Mouse (Mus musculus) intestine, postnatal 0 days (tissue): ENCODE results near the gene Serpinb9b. TPM values are rescaled to one million over a fixed set of nuclear protein-coding genes. Genes with fewer than 3 reads are reported as not detected.
A peak's percentile ranks its signal among the peaks of the same experiment; 100 is the strongest.

Source experiments
- ATAC-seq: fragments of 200-750 bp; cut with Nextera tagmentation; 2 replicates; pipeline ENCODE4 v1.8.0; 2017; ENCODE audit warnings: mild to moderate bottlenecking, moderate TSS enrichment, moderate library complexity
- H3K27ac ChIP-seq: fragments of 300-500 bp; sonication (generic); 2 replicates; pipeline ENCODE4 v1.5.1; 2014; ENCODE audit warnings: mild to moderate bottlenecking, low read depth, low read length, moderate library complexity
- H3K27me3 ChIP-seq: fragments of 300-500 bp; sonication (generic); replicated peaks from 2 replicates; pipeline ENCODE4 v1.6.1; 2014; ENCODE audit warnings: low read length, mixed read lengths; ENCODE audit not compliant: control insufficient read depth, insufficient read depth
- H3K36me3 ChIP-seq: fragments of 300-500 bp; sonication (generic); 2 replicates; pipeline ENCODE4 v1.6.1; 2014; ENCODE audit warnings: mild to moderate bottlenecking, moderate library complexity; ENCODE audit not compliant: control insufficient read depth, insufficient read depth
- H3K4me1 ChIP-seq: fragments of 300-500 bp; sonication (generic); replicated peaks from 2 replicates; pipeline ENCODE4 v1.6.1; 2014; ENCODE audit warnings: antibody characterized with exemption, low read length, mixed read lengths; ENCODE audit not compliant: control insufficient read depth, insufficient read depth
- H3K4me2 ChIP-seq: fragments of 300-500 bp; sonication (generic); replicated peaks from 2 replicates; pipeline ENCODE4 v1.6.1; 2014; ENCODE audit warnings: low read depth, mild to moderate bottlenecking, moderate library complexity
- H3K4me3 ChIP-seq: fragments of 300-500 bp; sonication (generic); 2 replicates; pipeline ENCODE4 v1.5.1; 2014; ENCODE audit warnings: low read depth, low read length
- H3K9ac ChIP-seq: fragments of 300-500 bp; sonication (generic); 2 replicates; pipeline ENCODE4 v1.6.1; 2014; ENCODE audit warnings: mild to moderate bottlenecking, low read depth, low read length
- H3K9me3 ChIP-seq: fragments of 300-500 bp; sonication (generic); 2 replicates; pipeline ENCODE4 v1.6.1; 2016; ENCODE audit warnings: mixed run types; ENCODE audit not compliant: control insufficient read depth
- CTCF ChIP-seq: sonication (generic); IDR thresholded peaks from 2 replicates; pipeline ENCODE4 v1.5.1; 2016; ENCODE audit warnings: low read depth, mild to moderate bottlenecking, control low read depth, antibody characterized with exemption, moderate library complexity
- WGBS: fragments of 180-500 bp; shearing (Covaris S2); extraction: QIAGEN DNeasy Blood & Tissue Kit; methylation state at CpG from one replicate; pipeline ENCODE4 v1.1.7; 2014; 5-methylcytosine and 5-hydroxymethylcytosine counted together
- polyA plus RNA-seq: library from polyadenylated mRNA; unstranded; fragments of >200 nt; fragmentation: Nextera tagmentation; extraction: Ambion mirVana; gene quantifications from 2 replicates; pipeline ENCODE4 v1.2.1, GENCODE M21; 2015

Gene Serpinb9b
- polyA plus RNA-seq, 1 experiment from 2014 or later, result 1.9 TPM

DNA sequence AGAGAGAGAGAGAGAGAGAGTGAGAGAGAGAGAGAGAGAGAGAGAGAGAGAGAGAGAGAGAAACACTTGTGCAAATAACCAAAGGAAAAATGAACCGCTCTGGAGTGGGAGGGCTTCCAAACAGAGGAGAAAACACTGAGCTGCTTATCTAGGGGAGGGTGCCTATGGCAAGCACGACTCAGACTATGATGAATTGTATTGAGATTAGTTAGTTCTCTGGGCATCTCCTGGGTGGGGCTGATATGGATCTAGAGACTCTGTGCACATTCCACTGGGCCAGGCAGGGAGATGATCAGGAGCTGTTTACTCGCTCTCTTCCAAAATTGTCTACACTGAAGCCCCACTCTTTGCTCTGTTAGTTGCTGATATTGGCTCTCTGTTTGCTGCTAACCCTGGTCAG is 24.5 kb downstream of the Serpinb9b start:
- Histone ChIP-seq H3K4me3 (no peak overlapping the region), H3K36me3 (no peaks in the 10 kb centered on the region), H3K4me2 (no peak overlapping the region), H3K9ac (no peak overlapping the region), H3K27me3 (no peaks in the 10 kb centered on the region), H3K9me3 (no peaks in the 10 kb centered on the region), H3K27ac (no peak overlapping the region), H3K4me1 (no peaks in the 10 kb centered on the region)
- ATAC-seq, result no peak
- 28% methylated on average over 3 of the region's 3 CpGs for WGBS
- no peak for TF ChIP-seq CTCF

DNA sequence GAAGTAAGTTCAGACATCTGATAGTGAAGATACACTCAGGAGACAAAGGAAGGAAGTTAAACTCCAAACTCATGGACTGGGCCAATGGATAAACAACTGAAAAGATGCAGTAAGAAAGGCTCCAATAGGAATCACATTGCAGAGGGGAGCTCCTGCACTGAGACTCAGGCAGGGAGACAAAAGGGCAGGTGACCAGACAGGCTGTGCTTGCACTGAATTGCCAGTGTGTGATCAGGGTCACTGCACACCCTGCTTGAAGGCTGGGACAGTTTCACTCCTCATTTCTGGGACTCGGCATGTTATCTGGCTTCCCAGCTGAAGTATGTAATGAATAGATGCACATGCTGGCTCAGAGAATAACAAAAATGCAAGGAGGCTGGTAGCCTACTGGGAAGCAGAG is 35.8 kb downstream of the Serpinb9b start:
- ATAC-seq, result no peak
- H3K27ac ChIP-seq, result no peak overlapping the region
- H3K4me3 ChIP-seq, result no peak overlapping the region
- no peaks in the 10 kb centered on the region for H3K4me1 ChIP-seq
- no peaks in the 10 kb centered on the region for H3K27me3 ChIP-seq
- no peak for TF ChIP-seq CTCF
- 76% methylated on average over 1 of the region's 1 CpGs for WGBS
- no peak overlapping the region for H3K4me2 ChIP-seq
- H3K9me3 ChIP-seq, result no peaks in the 10 kb centered on the region
- H3K9ac ChIP-seq, result no peak overlapping the region
- H3K36me3 ChIP-seq, result no peaks in the 10 kb centered on the region

- H3K36me3 ChIP-seq, result no peaks in the 10 kb centered on the region
- H3K9me3 ChIP-seq, result no peaks in the 10 kb centered on the region
- no peak overlapping the region for H3K4me3 ChIP-seq
- 69% methylated on average over 1 of the region's 1 CpGs for WGBS
- no peak for TF ChIP-seq CTCF
- no peaks in the 10 kb centered on the region for H3K4me1 ChIP-seq
- no peak for ATAC-seq
- H3K27me3 ChIP-seq, result no peaks in the 10 kb centered on the region
- H3K9ac ChIP-seq, result no peak overlapping the region
- no peak overlapping the region for H3K4me2 ChIP-seq
- H3K27ac ChIP-seq, result no peak overlapping the region
Measured at GRCm38 (mm10) chr13:33067387-33067977, 40.3 kb downstream of the Serpinb9b start.

DNA sequence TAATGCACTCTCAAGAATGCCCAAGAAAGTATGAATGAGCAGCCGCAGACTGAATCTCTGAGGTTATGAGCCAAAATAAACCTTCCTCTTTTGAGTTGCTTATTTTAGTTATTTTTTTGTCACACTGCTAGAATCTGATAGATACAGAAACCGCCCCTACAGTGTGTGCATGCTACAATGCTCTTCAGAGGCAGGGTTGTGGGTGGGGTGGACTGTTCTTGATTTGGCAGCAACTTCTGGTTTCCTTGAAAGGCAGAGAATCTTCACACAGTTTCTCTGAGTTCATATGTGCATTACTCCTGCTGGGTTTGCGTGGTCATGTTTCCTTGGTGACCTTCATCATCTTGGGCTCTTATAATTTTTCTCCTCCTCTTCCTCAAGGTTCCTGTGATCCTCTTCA is 40.9 kb downstream of the Serpinb9b start:
- Histone ChIP-seq H3K36me3 (no peaks in the 10 kb centered on the region), H3K4me3 (no peak overlapping the region), H3K9me3 (no peaks in the 10 kb centered on the region), H3K27me3 (no peaks in the 10 kb centered on the region), H3K27ac (no peak overlapping the region), H3K4me2 (no peak overlapping the region), H3K9ac (no peak overlapping the region), H3K4me1 (no peaks in the 10 kb centered on the region)
- ATAC-seq, result no peak
- WGBS, result 80% methylated on average over 3 of the region's 3 CpGs
- no peak for TF ChIP-seq CTCF

DNA sequence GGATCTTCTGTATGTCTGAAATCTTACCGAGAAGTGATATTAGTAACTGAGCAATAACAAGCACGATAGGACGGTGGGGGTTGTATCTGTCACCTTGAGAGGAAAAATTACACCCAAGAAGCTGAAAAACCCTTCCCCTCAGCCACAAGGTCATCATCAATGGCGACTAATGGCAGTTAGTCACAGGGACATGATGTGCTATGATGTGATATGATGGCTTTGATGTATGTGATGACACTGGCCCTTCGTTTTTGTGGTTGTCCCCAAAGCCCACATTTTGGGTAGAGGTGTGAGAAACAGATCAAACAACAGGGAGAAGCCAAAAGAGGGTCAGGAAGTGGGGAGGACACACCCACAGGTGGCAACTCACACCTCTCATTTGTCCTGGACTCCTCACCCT is 44.6 kb downstream of the Serpinb9b start:
- H3K27me3 ChIP-seq, result no peaks in the 10 kb centered on the region
- no peak overlapping the region for H3K27ac ChIP-seq
- TF ChIP-seq CTCF, result no peak
- no peaks in the 10 kb centered on the region for H3K4me1 ChIP-seq
- no peaks in the 10 kb centered on the region for H3K36me3 ChIP-seq
- 78% methylated on average over 5 of the region's 5 CpGs for whole genome bisulfite sequencing
- H3K9me3 ChIP-seq, result no peaks in the 10 kb centered on the region
- no peak overlapping the region for H3K4me2 ChIP-seq
- no peak overlapping the region for H3K4me3 ChIP-seq
- ATAC-seq, result no peak
- no peak overlapping the region for H3K9ac ChIP-seq

DNA sequence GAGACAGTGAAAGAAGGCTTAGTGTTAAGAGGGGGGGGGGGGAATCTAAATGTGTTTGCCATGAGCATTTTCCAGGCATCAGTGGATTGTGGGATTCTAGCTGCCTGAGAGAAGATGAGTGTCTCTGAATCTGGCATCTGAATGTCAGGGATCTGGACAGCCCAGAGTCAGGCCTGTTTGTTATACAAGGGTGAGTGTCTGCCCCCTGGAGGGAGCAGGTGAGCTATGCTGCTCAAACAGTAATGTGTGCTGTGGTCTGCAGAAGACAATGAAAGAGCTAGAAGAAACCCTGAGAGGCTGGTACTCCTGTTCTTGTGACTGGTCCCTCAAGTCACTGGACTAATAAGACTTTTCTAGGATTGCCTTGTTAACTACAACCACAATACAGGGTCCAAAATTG is 46.8 kb downstream of the Serpinb9b start:
- H3K4me1 ChIP-seq, result no peaks in the 10 kb centered on the region
- H3K27me3 ChIP-seq, result no peaks in the 10 kb centered on the region
- no peak overlapping the region for H3K27ac ChIP-seq
- no peak overlapping the region for H3K9ac ChIP-seq
- no peaks in the 10 kb centered on the region for H3K36me3 ChIP-seq
- ATAC-seq, result 0 out of 2 replicates have a peak, but pooled peaks have one; percentile 49
- H3K9me3 ChIP-seq, result no peaks in the 10 kb centered on the region
- no peak overlapping the region for H3K4me2 ChIP-seq
- H3K4me3 ChIP-seq, result no peak overlapping the region
- peak; percentile 82 for TF ChIP-seq CTCF

DNA sequence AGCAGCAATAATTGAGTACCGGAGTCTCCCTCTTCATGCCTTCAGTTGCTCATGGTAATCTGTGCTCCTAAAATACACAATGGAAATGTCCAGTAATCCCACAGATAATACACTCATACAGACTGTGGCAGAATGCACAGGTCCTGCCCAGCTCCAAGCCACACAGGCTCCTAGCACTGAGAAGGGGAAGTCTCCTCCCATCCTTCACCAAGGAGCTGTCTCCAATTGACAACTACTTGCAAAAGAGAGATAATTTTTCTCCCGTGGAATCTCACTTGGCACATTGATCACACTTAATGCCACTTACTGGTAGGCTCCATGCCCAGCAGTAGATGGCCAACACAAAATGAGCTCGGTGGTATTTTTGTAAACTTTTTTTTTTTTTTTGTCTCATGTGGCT is 49.0 kb downstream of the Serpinb9b start:
- WGBS, result 52% methylated on average over 3 of the region's 3 CpGs
- Histone ChIP-seq H3K4me3 (no peak overlapping the region), H3K27me3 (no peaks in the 10 kb centered on the region), H3K27ac (no peak overlapping the region), H3K9ac (no peak overlapping the region), H3K36me3 (no peaks in the 10 kb centered on the region), H3K4me1 (no peaks in the 10 kb centered on the region), H3K4me2 (no peak overlapping the region), H3K9me3 (no peaks in the 10 kb centered on the region)
- ATAC-seq, result no peak
- TF ChIP-seq CTCF, result no peak
